Mouse (Mus musculus) embryonic stem cell, embryonic (primary cell): ENCODE results near the gene Ccdc186.

Experiments used
- CTCF ChIA-PET, 4 experiments: fragments of 300-600 bp in 2 of 4; fragments of 350-600 bp in 2 of 4; sonication (Branson Sonifier 250); formaldehyde crosslinking; loops; one replicate each; lab custom pipeline; 2022; ENCODE audit warnings: inconsistent platforms in 2 of 4; lab: Charles Lee
- POLR2A ChIA-PET, 4 experiments: fragments of 300-600 bp in 2 of 4; fragments of 350-600 bp in 2 of 4; sonication (Branson Sonifier 250); formaldehyde crosslinking; loops; one replicate each; lab custom pipeline; 2022; ENCODE audit warnings: antibody characterized with exemption in 4 of 4, inconsistent platforms in 1 of 4; lab: Charles Lee

Gene Ccdc186

DNA sequence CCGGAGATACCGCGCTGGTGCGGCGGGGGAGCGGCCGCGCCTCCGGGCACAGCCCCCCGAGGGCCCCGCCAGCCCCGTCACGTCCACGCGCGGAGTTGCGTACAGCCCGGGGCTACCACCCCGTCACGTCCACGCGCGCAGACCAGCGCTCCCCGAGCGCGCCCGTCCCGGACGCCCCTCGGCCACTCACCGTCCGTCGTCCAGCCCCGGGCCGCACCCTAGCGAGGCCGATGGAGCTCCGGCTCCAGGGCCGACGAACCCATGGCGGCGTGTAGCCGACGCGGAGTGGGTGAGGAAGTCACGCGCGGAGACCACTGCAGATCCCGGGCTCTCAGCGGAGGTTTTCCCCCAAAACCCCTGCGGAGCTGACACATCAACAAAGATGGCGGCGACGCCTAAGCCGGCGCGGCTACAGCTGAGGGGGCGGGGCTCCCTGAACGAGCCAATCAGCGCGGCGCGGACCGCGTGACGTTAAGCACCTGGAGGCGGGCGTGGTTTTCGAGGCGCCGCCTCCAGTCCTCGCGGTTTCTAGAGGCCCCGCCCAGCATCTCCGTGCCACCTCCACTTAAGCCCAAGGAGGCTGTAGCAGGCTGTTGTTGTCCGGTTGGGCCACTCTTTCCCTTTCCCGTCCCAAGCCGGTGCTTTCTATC is at the start of gene Ccdc186:
Gene Ccdc186 (minus strand): TSS at position 393 of the 650 bp plus-strand sequence.
- ChIA-PET CTCF (interaction anchor here in 2 of 4 experiments (0.5 to 1.0 kb wide), 2 partner anchors 10 to 202 kb away, joined by 3 to 7 read pairs; no protein-coding TSS in a partner anchor), POLR2A (interaction anchor here (0.6 to 2.3 kb wide), 19 partner anchors 9 to 1807 kb away, joined by 3 to 5 read pairs (median 3); no protein-coding TSS in a partner anchor)

DNA sequence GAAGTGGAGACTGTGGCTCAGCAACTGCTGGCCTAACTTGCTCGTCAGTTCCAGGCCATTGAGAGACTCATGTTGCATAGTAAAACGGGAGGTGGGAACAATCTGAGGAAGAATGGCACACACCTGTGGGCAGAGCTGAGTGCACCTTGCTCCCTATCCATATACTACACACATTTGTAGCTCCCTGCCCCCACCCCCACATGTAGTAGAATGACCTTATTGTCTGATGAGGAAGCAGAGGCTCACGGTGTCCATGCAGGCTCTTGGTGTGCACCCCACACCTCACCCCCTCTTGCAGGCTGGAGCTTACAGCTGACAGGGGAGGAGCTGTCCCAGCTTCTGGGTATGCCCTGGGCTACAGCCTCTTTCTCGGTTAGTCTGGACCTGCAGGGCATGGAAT is 45.7 kb upstream of the Ccdc186 start:
- CTCF ChIA-PET, result no interaction called here

DNA sequence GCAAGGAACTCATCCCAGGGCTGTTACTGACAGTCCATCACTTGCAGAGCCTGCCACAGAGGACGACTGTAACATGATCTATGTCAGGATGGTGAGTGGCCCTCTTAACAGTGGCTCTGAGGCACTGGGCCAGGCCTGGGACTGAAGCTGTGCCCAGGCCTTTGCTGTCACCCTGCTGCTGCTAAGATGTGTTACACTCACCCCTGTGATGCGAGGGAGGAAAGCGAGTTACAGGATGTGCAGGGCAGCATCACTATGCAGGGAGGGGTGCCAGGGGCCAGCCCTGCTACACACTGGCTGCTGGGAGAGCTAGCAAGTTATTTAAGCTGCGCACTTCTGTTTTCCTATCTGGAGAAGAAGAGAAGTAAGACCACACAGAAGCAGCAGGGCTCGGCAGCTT is 34.5 kb upstream of the Ccdc186 start:
- ChIA-PET CTCF (no interaction called here), POLR2A (no interaction called here)

More for the DNA sequence above, 45.7 kb upstream of the Ccdc186 start:
- POLR2A ChIA-PET, result interaction anchor here in 1 of 4 experiments (0.7 kb wide), 1 partner anchor 12 kb away, joined by 3 read pairs; no protein-coding TSS in a partner anchor

DNA sequence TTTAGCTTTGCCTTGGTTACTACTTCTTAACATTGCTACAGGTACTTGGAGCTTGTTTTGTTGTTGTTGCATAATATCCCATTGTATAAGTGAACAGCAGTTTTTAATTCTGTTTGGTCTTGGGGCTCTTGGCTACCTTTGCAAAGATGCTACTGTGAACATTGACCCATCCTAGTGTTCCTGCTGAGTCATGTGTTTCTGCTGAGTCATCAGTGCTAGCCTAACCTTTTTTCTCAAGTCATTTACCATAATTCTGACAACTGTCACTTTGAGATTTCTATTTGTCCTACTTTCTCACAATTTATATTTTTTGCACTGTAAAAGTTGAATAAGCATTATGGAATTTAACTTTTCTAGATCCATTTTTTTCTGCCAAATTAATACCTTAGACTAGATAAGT is 30.6 kb upstream of the Ccdc186 start:
- ChIA-PET CTCF (interaction anchor here in 2 of 4 experiments (0.5 to 1.2 kb wide), 2 partner anchors 179 to 1522 kb away, joined by 3 read pairs; no protein-coding TSS in a partner anchor), POLR2A (no interaction called here)

DNA sequence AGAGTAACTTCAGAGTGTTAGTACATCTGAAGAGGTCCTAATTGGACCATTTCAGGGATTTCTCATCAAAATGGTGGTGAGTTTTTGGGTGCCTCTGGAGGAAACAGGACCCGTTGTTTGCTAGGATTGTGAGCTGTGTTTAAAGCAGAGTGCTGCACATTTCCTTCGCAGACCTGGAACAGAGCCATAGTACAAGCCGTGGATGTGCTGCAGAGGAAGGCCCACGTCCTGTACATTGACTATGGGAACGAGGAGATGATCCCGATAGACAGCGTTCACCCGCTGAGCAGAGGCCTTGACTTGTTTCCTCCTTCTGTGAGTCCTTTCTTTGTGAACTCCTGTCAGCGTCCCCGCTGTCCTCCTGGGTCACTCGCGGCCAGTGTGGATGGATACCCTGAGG is 21.0 kb upstream of the Ccdc186 start:
- ChIA-PET CTCF (interaction anchor here in 1 of 4 experiments (0.6 kb wide), 1 partner anchor 1098 kb away, joined by 3 read pairs; no protein-coding TSS in a partner anchor), POLR2A (interaction anchor here in 2 of 4 experiments (0.7 to 1.6 kb wide), 2 partner anchors 20 to 21 kb away, joined by 3 to 5 read pairs; partner anchors contain the start of gene Ccdc186 (in 1 of the 2))

DNA sequence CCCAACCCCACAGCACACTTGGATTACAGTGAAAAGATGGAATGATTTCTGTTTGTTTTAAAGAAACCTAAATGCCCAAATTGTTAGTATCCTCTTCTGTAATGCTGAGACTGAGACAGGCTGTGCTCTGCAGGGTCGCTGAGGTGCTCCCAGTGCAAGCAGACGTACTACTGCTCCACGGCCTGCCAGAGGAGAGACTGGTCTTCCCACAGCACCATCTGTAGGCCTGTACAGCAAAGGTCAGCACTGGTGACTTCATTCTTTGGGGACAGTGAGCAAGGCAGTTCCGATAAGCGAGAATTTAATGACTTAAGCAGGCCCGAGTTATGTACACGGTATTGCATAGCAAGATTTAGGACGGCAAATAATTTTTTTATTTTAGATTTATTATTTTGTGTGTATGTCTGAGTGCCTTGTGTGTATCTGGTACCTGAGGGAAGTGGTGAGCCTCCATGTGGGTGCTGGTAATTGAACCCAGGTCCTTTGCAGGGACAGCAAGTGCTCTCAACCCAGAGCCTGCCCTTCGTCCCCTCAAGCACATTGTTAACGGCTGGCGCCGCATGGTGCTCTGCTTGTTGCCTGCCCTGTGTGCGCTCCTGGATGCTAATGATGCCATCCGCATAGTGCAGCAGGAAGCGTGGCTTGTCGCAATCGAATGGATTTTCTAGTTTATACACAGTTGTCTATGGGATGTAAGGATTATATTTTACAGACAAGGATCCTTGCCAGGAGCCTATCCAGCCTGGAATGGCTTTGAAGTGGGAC is 17.1 kb upstream of the Ccdc186 start:
- ChIA-PET CTCF (interaction anchor here in 1 of 4 experiments (0.7 kb wide), 1 partner anchor 105 kb away, joined by 3 read pairs; no protein-coding TSS in a partner anchor), POLR2A (no interaction called here)

DNA sequence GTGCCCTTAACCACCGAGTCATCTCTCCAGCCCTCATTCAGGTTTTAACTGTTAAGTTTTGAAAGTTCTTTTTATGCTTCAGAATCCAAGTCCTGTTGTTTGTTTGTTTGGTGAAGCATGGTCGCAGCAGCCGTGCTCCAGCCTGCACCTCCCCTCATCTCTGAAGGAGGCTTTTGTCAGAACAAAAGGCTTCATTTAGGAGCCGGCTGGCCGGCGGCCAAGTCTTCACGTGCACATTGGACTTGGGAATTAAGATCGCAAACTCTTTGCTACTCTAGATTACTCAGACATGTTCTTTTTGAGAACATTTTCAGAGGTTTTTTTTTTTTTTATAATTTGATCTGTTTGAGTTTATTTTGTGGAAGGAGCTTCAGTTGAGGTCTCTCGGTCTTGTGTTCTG is 13.3 kb upstream of the Ccdc186 start:
- ChIA-PET CTCF (interaction anchor here in 1 of 4 experiments (0.6 kb wide), 1 partner anchor 300 kb away, joined by 8 read pairs; no protein-coding TSS in a partner anchor), POLR2A (interaction anchor here in 2 of 4 experiments (0.8 to 1.0 kb wide), 2 partner anchors 9 to 16 kb away, joined by 3 read pairs; partner anchors contain the start of gene Tdrd1 (in 1 of the 2))

DNA sequence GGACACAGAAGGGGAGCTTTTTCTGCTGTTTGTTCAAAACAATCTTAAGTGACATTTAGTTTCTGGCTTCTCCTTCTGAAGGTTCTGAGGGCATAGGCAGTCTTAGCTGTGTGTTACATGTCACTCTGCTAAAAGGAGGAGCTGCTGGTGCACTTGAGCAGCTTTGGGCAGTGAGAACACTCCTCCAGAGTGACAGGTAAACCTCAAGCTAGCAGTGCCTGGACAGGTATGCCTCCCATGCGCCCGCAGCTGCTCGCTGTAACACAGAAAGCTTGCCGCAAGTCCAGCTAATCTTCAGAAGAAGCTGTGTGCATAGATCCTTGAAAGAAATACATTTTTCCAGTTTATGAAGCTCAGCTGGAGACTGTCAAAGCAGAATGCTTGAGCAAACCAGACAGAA is 8.2 kb upstream of the Ccdc186 start:
- ChIA-PET POLR2A (interaction anchor here in 1 of 4 experiments (0.6 to 1.2 kb wide), 3 partner anchors 40 to 449 kb away, joined by 3 to 6 read pairs (median 4); no protein-coding TSS in a partner anchor), CTCF (no interaction called here)

DNA sequence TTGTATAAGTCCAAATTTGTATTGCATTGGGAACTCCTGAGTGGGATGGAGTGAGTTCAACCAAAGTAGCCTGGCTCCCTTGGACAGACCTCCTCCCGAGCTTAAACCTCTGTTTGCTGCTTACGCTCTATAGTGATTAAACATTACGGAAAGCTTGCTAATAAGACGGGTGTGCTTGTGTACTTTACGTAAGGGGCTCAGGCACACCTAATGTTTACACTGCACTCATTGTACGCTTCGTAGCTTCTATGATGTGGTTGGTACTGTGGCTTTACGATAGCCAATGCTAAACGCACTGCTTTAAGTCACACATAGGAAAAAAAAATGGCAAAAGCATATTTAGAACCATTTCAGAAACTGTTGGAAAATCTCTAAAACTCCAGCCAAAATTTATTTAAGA is 7.3 kb upstream of the Ccdc186 start:
- ChIA-PET CTCF (interaction anchor here in 1 of 4 experiments (0.6 kb wide), 1 partner anchor 91 kb away, joined by 4 read pairs; no protein-coding TSS in a partner anchor), POLR2A (interaction anchor here in 1 of 4 experiments (0.6 to 1.2 kb wide), 2 partner anchors 41 to 450 kb away, joined by 3 to 4 read pairs; no protein-coding TSS in a partner anchor)

DNA sequence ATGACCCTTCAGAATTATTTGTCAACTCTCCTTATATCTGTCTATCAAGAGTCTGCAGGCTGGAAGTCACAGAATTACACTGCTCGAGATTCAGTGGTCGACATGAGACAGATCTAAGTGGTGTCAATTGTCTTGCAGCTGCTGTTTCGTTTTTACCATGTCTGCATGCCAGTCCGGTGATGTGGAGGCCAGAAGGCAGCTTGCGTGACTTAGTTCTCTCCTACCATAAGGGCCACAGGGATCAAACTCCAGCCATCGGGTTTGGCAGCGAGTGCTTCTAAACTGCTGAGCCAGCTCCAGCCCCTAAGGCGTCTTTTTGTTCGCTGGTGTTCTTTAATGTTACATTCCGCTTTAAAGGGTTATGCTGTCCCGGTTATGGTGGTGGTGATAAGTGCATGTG is 6.3 kb upstream of the Ccdc186 start:
- ChIA-PET POLR2A (no interaction called here), CTCF (no interaction called here)

DNA sequence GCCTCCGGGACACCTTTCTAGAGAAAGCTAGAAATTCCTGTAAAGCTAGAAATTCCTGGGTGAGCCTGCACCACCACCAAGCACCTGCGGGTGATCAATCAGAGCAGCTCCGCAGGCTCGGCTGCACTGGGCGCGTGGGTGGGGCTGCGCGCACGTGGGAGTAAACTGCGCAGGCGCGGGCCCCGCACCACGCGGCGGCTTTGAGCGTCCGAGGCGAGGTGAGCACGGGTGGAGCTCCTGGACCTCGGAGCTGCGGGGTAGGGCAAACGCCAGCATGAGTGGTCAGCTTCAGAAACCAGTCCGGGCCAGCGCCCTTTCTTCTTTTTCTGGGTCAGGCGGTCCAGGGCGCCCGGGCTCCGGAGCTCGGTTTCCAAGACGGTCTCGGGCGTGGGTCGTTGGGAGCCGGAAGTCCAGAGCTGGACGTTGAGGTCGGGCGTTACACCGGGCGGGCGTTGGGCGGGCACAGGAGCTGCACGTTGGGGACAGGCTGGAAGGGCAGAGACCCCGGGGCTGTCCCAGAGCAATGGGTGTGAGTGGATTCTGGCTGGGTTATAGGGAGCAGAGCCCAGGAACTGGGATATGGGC is 4.1 kb upstream of the Ccdc186 start, which contains the start of gene Tdrd1:
Gene Tdrd1 (plus strand): TSS at position 163 of the 585 bp plus-strand sequence.
- CTCF ChIA-PET, result interaction anchor here in 2 of 4 experiments (0.5 to 1.0 kb wide), 3 partner anchors 35 to 110 kb away, joined by 3 to 5 read pairs (median 4); no protein-coding TSS in a partner anchor
- POLR2A ChIA-PET, result interaction anchor here in 3 of 4 experiments (0.8 to 1.3 kb wide), 3 partner anchors 9 to 11 kb away, joined by 3 read pairs; no protein-coding TSS in a partner anchor

DNA sequence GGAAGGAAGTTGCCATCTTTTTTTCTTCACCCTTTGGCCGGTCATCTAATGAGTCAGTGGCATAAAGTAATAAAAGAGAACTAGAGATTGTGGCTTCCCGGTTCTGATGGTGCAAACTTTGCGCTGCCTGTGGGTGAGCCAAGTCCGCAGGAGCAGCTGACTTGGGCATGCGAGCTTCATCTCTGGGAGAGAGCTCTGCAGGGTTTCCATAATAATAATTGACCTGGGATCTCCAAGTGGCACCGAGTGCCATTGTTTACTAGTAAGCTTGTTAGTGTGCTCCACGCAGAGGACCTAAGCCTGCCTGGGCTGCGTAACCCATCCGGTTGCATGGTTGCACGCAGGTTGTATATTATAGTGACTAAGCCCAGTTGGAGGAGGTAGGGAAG is 452 bp upstream of the Ccdc186 start:
- POLR2A ChIA-PET, result interaction anchor here (0.6 to 2.3 kb wide), 19 partner anchors 9 to 1806 kb away, joined by 3 to 5 read pairs (median 3); no protein-coding TSS in a partner anchor
- CTCF ChIA-PET, result interaction anchor here in 1 of 4 experiments (1.0 kb wide), 1 partner anchor 10 kb away, joined by 3 read pairs; no protein-coding TSS in a partner anchor

DNA sequence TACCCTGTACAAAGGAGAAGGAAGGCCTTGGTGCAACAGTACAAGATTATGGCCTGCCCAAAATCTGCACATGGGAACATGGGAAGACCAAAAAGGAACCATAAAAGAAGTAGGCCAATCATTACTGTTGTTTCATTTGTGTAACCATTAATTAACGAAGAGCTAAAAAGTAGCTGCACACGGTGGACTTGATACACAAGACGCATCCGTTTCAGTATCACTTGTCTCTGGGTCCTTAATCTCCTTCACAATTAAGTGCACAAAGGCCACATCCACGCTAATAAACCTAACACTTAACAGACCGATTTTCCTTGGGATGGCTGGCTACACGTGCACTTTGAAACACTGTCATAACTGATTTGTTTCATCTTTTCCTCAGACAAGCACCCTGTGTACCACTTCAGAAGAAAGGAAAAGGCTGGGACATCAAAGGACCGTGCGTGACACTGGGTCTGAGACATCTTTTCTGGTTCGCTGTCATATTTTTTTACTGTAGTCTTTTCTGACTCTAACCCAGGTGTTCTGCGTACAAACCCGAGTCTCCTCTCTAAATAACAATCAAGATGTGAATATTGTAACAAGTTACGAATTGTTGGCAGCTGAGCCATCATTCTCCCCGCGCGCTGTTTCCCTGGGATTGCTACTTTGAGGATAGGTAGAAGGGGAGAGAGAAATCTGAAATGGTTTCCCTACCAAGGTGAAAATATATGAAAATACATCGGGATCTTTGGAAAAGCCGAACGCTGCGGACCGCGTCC is 771 bp downstream of the Ccdc186 start:
- ChIA-PET POLR2A (interaction anchor here in 3 of 4 experiments (0.6 to 2.3 kb wide), 14 partner anchors 8 to 421 kb away, joined by 3 to 5 read pairs (median 4); no protein-coding TSS in a partner anchor), CTCF (interaction anchor here in 2 of 4 experiments (0.5 to 1.0 kb wide), 2 partner anchors 11 to 203 kb away, joined by 3 to 7 read pairs; no protein-coding TSS in a partner anchor)

DNA sequence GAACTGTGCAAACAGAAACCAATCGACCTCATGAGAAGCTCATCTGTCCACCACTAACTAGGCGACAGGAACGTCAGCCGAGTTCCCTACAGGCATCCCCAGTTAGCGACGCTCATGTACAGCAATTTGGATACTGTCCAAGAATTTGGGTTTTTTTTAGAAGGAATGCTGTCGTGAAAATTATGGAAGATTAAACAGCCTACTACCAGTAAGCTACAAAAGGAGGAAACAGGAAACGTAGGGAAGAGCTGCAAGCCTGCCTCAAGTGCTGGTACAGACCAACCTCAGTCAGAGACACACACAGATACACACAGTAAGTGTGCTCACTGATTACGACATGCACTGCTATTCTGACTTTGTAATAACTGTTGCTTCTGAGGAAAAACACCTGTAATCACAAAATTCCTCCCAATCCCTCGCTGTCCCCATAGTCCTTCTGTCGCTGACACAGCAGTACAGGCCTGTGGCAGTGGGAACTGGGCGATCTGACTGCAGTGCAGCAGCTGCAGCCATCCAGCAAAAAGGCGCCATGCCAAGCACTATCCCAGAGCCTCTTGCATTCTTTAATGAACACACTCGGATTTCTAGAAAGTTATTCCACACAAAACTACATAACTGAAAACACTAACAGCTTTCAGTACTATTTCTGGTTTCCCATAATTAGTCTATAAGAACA is 4.0 kb downstream of the Ccdc186 start:
- ChIA-PET CTCF (interaction anchor here in 2 of 4 experiments (0.6 to 0.7 kb wide), 2 partner anchors 101 to 465 kb away, joined by 3 read pairs; no protein-coding TSS in a partner anchor), POLR2A (no interaction called here)

DNA sequence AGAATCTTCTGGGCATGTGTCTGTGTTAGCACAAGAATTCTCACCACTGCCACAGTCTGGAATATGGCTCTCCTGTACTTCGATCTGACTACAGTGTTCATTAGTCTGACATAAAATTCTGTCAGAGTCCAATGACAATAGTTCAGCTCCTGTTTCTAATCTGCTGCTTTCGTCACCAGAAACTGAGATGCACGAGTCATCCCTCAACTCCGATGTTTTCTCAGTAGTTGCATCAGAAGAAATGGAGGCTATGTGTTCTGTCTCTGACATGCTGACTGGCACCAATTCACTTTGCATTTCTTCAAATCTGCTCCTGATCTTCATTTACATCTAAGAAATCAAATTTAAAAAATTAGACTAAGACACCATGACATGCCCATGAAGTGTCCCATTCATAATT is 8.6 kb downstream of the Ccdc186 start:
- ChIA-PET CTCF (interaction anchor here in 3 of 4 experiments (0.5 to 1.4 kb wide), 3 partner anchors 95 to 461 kb away, joined by 3 to 6 read pairs (median 4); no protein-coding TSS in a partner anchor), POLR2A (interaction anchor here in 2 of 4 experiments (1.1 to 1.6 kb wide), 2 partner anchors 9 kb away, joined by 4 to 5 read pairs; partner anchors contain the start of gene Ccdc186 (in 2 of the 2))

DNA sequence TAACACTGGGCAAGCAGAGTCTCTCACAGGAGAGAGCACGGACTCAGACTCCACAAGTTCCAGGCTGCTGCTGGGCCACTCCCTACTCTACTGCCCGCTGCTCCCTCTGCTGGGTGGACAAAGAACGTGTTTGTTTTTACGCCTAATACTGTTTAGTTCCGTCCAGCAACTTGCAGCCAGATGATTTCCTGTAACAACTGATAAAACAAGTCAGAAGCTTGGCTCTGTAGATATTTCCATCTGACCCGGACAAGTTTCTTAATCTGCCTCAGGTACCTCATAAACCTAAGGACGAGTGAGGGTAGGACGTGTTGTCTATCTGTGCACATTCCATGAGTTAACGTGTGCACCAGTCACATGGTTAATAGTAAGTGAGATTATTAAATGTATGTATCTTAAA is 10.4 kb downstream of the Ccdc186 start:
- ChIA-PET POLR2A (interaction anchor here in 1 of 4 experiments (0.8 to 1.4 kb wide), 2 partner anchors 11 to 16 kb away, joined by 3 read pairs; partner anchors contain the start of gene Ccdc186), CTCF (no interaction called here)
